Mouse (Mus musculus) embryonic facial prominence, embryonic 11.5 days (tissue): Measurements from ENCODE around the gene Brd4. TPM values are rescaled to one million over a fixed set of nuclear protein-coding genes. Genes with fewer than 3 reads are reported as not detected.
A peak's percentile ranks its signal among the peaks of the same experiment; 100 is the strongest.

Source experiments
- ATAC-seq: fragments of 200-750 bp; cut with Nextera tagmentation; replicated peaks from 2 replicates; pipeline ENCODE4 v1.8.0; 2017; ENCODE audit warnings: low read depth; ENCODE audit not compliant: insufficient number of reproducible peaks, low FRiP score, low TSS enrichment
- DNase-seq: peaks from one replicate; pipeline ENCODE4 v3.0.0-alpha.2; 2015; ENCODE audit warnings: low spot score
- H3K27ac ChIP-seq: fragments of 300-500 bp; sonication (generic); replicated peaks from 2 replicates; pipeline ENCODE4 v1.5.1; 2014; ENCODE audit warnings: mild to moderate bottlenecking, low read depth, low read length, control low read depth
- H3K27me3 ChIP-seq: fragments of 300-500 bp; sonication (generic); 2 replicates; pipeline ENCODE4 v1.6.1; 2014; ENCODE audit warnings: mild to moderate bottlenecking, low read length, moderate library complexity, mixed read lengths; ENCODE audit not compliant: control insufficient read depth, insufficient read depth
- H3K36me3 ChIP-seq: fragments of 300-500 bp; sonication (generic); replicated peaks from 2 replicates; pipeline ENCODE4 v1.6.1; 2014; ENCODE audit warnings: low read depth, mild to moderate bottlenecking, low read length, moderate library complexity, mixed read lengths; ENCODE audit not compliant: control insufficient read depth, insufficient read depth
- H3K4me1 ChIP-seq: fragments of 300-500 bp; sonication (generic); 2 replicates; pipeline ENCODE4 v1.6.1; 2014; ENCODE audit warnings: low read length, mixed read lengths; ENCODE audit not compliant: control insufficient read depth, insufficient read depth
- H3K4me2 ChIP-seq: fragments of 300-500 bp; sonication (generic); 2 replicates; pipeline ENCODE4 v1.6.1; 2014; ENCODE audit warnings: low read depth, mild to moderate bottlenecking, control low read depth, low read length, moderate library complexity
- H3K4me3 ChIP-seq: fragments of 300-500 bp; sonication (generic); 2 replicates; pipeline ENCODE4 v1.5.1; 2014; ENCODE audit warnings: low read depth, low read length, control low read depth
- H3K9ac ChIP-seq: fragments of 300-500 bp; sonication (generic); replicated peaks from 2 replicates; pipeline ENCODE4 v1.6.1; 2014; ENCODE audit warnings: mild to moderate bottlenecking, control low read depth, low read length
- H3K9me3 ChIP-seq: fragments of 300-500 bp; sonication (generic); replicated peaks from 2 replicates; pipeline ENCODE4 v1.6.1; 2016; ENCODE audit warnings: mild to moderate bottlenecking, low read length, inconsistent platforms, mixed read lengths; ENCODE audit not compliant: control insufficient read depth
- WGBS: fragments of 180-500 bp; shearing (Covaris S2); extraction: QIAGEN DNeasy Blood & Tissue Kit; methylation state at CpG from one replicate; pipeline ENCODE4 v1.1.7; 2014; 5-methylcytosine and 5-hydroxymethylcytosine counted together
- polyA plus RNA-seq: library from polyadenylated mRNA; unstranded; fragments of >200 nt; fragmentation: Nextera tagmentation; extraction: Ambion mirVana; gene quantifications from 2 replicates; pipeline ENCODE4 v1.2.1, GENCODE M21; 2014

Gene Brd4
- 81.5 and 85.1 TPM in 2 replicates for polyA plus RNA-seq

DNA sequence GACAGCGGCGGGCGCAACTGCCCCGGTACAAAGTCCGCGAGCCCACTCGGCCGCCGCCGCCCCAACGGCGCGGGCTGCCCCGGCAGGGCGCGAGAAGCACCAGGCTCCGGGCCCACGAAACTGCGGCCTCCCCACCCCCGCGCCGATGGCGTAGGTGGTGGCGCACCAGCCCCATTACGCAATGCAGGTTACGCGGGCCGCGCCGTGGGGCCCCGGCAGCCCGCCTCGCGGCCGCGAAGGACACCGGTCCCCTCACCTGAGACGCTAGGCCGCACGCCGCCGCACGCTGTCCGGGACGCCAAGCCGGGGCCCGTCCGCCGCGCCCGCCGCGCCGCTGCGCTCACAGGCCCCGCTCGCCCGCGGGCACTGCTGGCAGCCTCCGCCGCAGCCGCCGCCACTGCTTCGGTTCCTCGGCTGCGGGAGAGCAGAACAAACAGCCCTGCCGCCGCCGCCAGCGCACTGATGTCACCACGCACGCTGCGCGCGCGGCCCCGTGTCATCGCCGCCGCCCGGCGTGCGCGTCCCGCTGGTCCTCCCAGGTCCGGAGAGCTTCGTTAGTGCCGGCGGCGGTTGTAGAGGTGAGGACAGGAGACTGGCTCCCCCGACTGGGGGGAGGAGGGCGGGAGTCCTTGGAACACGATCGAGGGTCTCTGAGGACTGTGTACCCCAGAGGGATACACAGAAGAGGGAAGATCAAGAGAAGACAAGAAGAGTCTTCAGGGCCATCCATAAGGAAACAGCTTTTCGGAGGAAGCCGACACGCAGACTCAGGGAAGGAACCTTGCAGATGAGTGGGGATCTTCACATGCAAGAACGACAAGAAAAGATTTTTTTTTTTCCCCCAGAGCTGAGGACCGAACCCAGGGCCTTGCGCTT is at the start of gene Brd4:
TSS of gene Brd4 (minus strand) at position 461 of the 876 bp plus-strand sequence.
- WGBS = 1% methylated on average over 89 of the region's 100 CpGs
- Histone ChIP-seq H3K9me3 (no peaks in the 10 kb centered on the region), H3K4me2 (peak within 1 kb of the TSS; percentile 67), H3K36me3 (no peaks in the 10 kb centered on the region), H3K27me3 (no peaks in the 10 kb centered on the region), H3K27ac (peak within 1 kb of the TSS; percentile 98), H3K4me3 (peak within 1 kb of the TSS; percentile 98), H3K4me1 (no peaks in the 10 kb centered on the region), H3K9ac (peak within 1 kb of the TSS; percentile 96)
- peak; percentile 85 for ATAC-seq
- peak; percentile 93 for DNase-seq

DNA sequence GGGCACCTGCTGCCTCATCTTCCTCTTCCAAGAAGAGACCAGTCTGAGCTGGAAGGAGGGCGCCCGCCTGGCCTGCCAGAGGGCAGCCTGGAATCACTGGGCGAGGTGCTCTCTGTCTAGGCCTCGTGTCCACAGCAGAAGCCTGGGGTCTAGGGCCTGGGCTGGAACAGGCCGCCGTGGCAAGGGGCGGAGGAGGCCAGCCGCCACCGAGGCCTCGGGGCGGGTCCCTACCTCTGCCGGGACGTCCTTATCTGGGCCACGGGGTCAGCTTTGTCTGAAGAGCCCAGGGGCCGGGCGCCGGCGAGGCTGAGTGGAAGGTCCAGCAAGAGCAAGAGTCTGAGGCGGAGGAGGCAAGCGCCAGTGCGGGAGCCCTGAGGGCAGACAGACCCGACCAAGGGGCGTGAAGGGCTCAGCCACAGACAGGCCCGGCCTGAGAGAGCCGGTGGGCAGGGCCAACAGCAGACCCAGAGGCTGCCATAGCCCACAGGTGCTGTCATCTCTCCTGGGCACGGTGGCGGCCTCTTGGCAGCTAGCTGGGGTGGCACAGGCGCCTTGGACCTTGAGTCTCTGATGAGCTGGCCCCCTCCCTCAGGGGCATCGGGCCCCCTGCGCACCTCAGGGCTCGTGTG is 49.3 kb upstream of the Brd4 start:
- Histone ChIP-seq H3K4me1 (no peaks in the 10 kb centered on the region), H3K27me3 (no peaks in the 10 kb centered on the region), H3K36me3 (peaks cover 20% of the 10 kb centered on the region), H3K27ac (no peak overlapping the region), H3K9ac (no peak overlapping the region), H3K4me3 (no peak overlapping the region), H3K9me3 (no peaks in the 10 kb centered on the region), H3K4me2 (no peak overlapping the region)
- WGBS = 93% methylated on average over 31 of the region's 31 CpGs
- peak; percentile 29; the same call in 1 of the 2 replicates for ATAC-seq
- DNase-seq = no peak

DNA sequence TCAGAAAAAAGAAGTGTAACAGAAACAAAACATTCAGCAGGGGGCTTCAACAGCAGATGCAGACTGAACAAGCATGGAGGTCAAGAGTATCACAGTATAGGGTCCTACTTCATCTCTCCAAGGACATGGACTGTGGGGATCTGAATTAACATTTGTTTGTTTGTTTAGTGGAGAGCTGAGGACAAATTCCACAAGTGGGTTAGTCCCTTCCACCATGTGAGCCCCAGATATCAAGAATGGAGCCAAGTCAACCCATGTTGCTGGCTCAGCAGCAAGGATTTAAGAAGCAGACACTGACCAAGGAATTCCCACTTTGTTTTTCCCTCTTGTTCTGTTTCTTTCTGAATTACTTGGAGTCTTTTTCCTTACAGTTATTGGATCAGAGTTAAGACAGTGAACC is 43.0 kb upstream of the Brd4 start:
- Histone ChIP-seq H3K27me3 (no peaks in the 10 kb centered on the region), H3K4me3 (no peak overlapping the region), H3K27ac (no peak overlapping the region), H3K9ac (no peak overlapping the region), H3K4me1 (no peaks in the 10 kb centered on the region), H3K36me3 (no peaks in the 10 kb centered on the region; the same call in none of the 2 replicates), H3K9me3 (no peaks in the 10 kb centered on the region), H3K4me2 (no peak overlapping the region)
- ATAC-seq = no peak
- no peak for DNase-seq

DNA sequence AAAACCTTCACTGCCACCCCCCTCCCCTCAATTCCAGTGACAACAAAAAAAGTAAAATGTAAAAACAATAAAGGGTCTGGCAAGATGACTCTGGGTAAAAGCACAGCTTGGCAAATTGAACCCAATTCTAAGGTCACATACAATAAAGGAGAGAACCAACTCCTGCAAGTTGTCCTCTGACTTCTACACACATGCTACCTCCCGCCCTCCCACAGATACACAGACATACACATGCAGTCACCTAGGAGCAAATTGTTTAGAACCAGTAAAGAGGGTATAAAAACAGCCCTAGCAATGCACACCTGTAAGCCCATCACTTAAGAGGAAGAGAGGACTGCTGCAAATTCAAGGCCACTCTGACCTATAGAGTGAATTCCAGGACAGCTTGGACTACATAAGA is 38.3 kb upstream of the Brd4 start:
- no peak for DNase-seq
- no peak for ATAC-seq
- no peak overlapping the region for H3K9ac ChIP-seq
- no peak overlapping the region for H3K4me3 ChIP-seq
- no peak overlapping the region for H3K4me2 ChIP-seq
- H3K36me3 ChIP-seq = no peaks in the 10 kb centered on the region; the same call in 1 of the 2 replicates
- H3K4me1 ChIP-seq = no peaks in the 10 kb centered on the region
- no peaks in the 10 kb centered on the region for H3K27me3 ChIP-seq
- H3K27ac ChIP-seq = no peak overlapping the region
- WGBS = 95% methylated on average over 1 of the region's 1 CpGs
- no peaks in the 10 kb centered on the region for H3K9me3 ChIP-seq

DNA sequence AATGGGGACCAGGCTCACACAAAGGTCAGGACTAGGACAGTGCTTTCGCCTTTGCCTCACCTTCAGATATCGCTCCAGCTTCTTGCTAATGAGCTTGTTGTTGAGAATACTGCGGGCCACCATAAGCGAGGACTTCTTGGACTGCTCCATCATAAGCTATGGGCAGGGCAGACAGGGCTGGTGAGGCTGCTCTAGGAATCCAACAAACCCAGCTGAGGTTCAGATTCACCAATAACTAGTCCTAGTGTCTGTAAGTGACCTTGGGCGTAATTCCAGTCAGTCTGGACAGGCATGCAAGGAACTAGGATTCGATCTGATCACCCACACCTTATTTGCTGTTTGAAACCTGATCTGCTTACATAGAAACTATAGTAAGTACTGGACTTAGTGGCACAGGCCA is 37.3 kb upstream of the Brd4 start:
- Histone ChIP-seq H3K4me3 (peak overlapping the region; percentile 91), H3K27me3 (no peaks in the 10 kb centered on the region), H3K4me2 (peak overlapping the region; percentile 77), H3K9me3 (no peaks in the 10 kb centered on the region), H3K27ac (peak overlapping the region; percentile 44), H3K9ac (peak overlapping the region; percentile 76), H3K36me3 (peaks cover 4% of the 10 kb centered on the region), H3K4me1 (no peaks in the 10 kb centered on the region)
- DNase-seq (no peak), ATAC-seq (no peak)
- WGBS = 22% methylated on average over 6 of the region's 6 CpGs

DNA sequence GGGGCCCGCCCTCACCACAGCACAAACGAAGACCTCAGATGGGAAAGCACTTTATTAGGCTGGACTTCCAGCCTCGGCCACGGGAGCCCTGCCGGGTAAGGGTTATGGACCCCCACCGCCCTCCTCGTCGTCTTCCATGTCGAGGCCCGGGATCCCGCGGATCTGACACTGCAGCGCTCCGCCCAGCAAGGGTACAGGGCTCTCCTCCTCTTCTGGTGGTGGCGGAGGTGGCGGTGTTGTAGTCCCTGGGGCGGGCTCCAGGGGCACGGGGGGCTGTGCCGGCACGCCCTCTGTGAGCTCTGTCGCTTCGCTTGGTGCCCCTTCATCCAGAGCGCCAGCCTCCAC is 36.8 kb upstream of the Brd4 start:
- Histone ChIP-seq H3K9me3 (no peaks in the 10 kb centered on the region), H3K4me1 (no peaks in the 10 kb centered on the region), H3K27me3 (no peaks in the 10 kb centered on the region), H3K9ac (peak overlapping the region; percentile 76), H3K4me2 (peak overlapping the region; percentile 77), H3K4me3 (peak overlapping the region; percentile 91), H3K36me3 (peaks cover 8% of the 10 kb centered on the region), H3K27ac (peak overlapping the region; percentile 44)
- ATAC-seq (peak; percentile 67; the same call in 1 of the 2 replicates), DNase-seq (no peak)
- 1% methylated on average over 21 of the region's 23 CpGs for WGBS

DNA sequence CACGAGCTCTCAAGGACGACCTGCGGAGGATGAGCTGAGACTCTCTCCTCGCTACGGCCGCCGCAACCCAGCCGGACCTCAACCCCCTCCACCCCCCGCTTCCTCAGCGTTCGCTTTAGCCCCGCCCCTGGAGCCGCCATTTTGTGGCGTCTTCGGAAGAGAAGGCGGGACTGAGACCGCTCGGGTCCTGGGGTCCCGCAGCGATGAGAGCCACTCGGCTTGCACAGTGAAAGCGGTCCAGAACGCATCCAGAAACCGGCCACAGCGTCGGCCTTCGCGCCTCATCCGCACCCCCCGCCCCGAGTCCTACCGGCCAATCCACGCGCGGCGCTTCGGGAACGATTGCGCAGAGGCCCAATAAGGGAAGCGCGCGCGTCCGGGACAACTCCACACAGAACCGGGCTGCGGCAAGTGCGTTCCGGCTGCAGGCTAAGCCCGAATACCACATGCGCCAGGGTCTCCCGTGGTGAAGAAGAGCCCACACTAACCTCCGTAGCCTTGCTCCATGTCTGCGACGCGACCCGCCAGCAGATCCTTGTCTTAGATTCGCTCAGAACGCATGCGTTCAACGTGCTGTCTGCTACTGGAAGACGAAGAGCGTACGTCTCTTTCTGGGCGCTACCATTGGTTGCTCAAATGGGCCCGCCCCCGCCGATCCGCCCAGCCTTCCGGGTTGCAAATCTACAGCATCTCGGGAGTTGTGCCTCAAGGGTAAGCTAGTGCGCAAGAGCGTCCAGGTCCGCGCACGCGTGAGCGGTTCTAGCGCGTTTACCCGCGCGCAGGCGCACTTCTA is 36.3 kb upstream of the Brd4 start, which contains the start of gene Akap8:
TSS of gene Akap8 (minus strand) at position 642 of the 793 bp plus-strand sequence.
- Histone ChIP-seq H3K27ac (peak within 1 kb of the TSS; percentile 89), H3K36me3 (peaks cover 12% of the 10 kb centered on the region), H3K27me3 (no peaks in the 10 kb centered on the region), H3K4me2 (peak within 1 kb of the TSS; percentile 77), H3K4me3 (peak within 1 kb of the TSS; percentile 91), H3K9me3 (no peaks in the 10 kb centered on the region), H3K4me1 (no peaks in the 10 kb centered on the region), H3K9ac (peak within 1 kb of the TSS; percentile 95)
- WGBS = under 1% methylated on average over 82 of the region's 83 CpGs
- DNase-seq (peak; percentile 99), ATAC-seq (peak; percentile 96)
